Mouse (Mus musculus): ENCODE results near the gene Fam71e1.

Gene Fam71e1

GRCm38 (mm10) chr7:44471880-44472557, 24.4 kb upstream of the Fam71e1 start:
- DNase-seq (ENCODE audit: low spot score), result no peak

GRCm38 (mm10) chr7:44472558-44472885, 23.9 kb upstream of the Fam71e1 start:
- no peak for DNase-seq (ENCODE audit: low spot score)

GRCm38 (mm10) chr7:44472961-44473646, 23.3 kb upstream of the Fam71e1 start:
- no peak for DNase-seq (ENCODE audit: low spot score)

- DNase-seq (ENCODE audit: low spot score), result no peak
Observed at GRCm38 (mm10) chr7:44474419-44474818, 22.0 kb upstream of the Fam71e1 start.

- DNase-seq (ENCODE audit: low spot score), result no peak
Observed at GRCm38 (mm10) chr7:44475046-44475614, 21.3 kb upstream of the Fam71e1 start.

- no peak for DNase-seq (ENCODE audit: low spot score)
Observed at GRCm38 (mm10) chr7:44482836-44483435, 13.4 kb upstream of the Fam71e1 start.

GRCm38 (mm10) chr7:44484109-44484508, 12.3 kb upstream of the Fam71e1 start:
- no peak for DNase-seq (ENCODE audit: low spot score)

- peak; percentile 75 for DNase-seq (ENCODE audit: low spot score)
Observed at GRCm38 (mm10) chr7:44484841-44485571, 11.4 kb upstream of the Fam71e1 start.

- no peak for DNase-seq (ENCODE audit: low spot score)
Observed at GRCm38 (mm10) chr7:44485572-44486195, 10.7 kb upstream of the Fam71e1 start.

GRCm38 (mm10) chr7:44486927-44487575, 9.3 kb upstream of the Fam71e1 start:
- DNase-seq (ENCODE audit: low spot score), result no peak

GRCm38 (mm10) chr7:44487936-44488335, 8.4 kb upstream of the Fam71e1 start:
- no peak for DNase-seq (ENCODE audit: low spot score)

GRCm38 (mm10) chr7:44488545-44488944, 7.8 kb upstream of the Fam71e1 start:
- DNase-seq (ENCODE audit: low spot score), result no peak

- DNase-seq (ENCODE audit: low spot score), result no peak
Observed at GRCm38 (mm10) chr7:44490281-44490680, 6.1 kb upstream of the Fam71e1 start.

- DNase-seq (ENCODE audit: low spot score), result no peak
Observed at GRCm38 (mm10) chr7:44491391-44491790, 5.0 kb upstream of the Fam71e1 start.

GRCm38 (mm10) chr7:44492166-44492826, 4.1 kb upstream of the Fam71e1 start:
- DNase-seq (ENCODE audit: low spot score), result no peak

- DNase-seq (ENCODE audit: low spot score), result no peak
Observed at GRCm38 (mm10) chr7:44494681-44495080, 1.7 kb upstream of the Fam71e1 start.

GRCm38 (mm10) chr7:44495086-44495485, 1.3 kb upstream of the Fam71e1 start:
- DNase-seq (ENCODE audit: low spot score), result no peak

- DNase-seq (ENCODE audit: low spot score), result no peak
Observed at GRCm38 (mm10) chr7:44496771-44497109, 359 bp downstream of the Fam71e1 start.

- no peak for DNase-seq (ENCODE audit: low spot score)
Observed at GRCm38 (mm10) chr7:44497361-44498055, 1.1 kb downstream of the Fam71e1 start.

GRCm38 (mm10) chr7:44498922-44499321, 2.5 kb downstream of the Fam71e1 start:
- no peak for DNase-seq (ENCODE audit: low spot score)

Measured in ovary, postnatal 14 days (tissue).